Mouse (Mus musculus) hindbrain, embryonic 11.5 days (tissue): ENCODE measurements around the gene Ptpn11. TPM values are rescaled to one million over a fixed set of nuclear protein-coding genes. Genes with fewer than 3 reads are reported as not detected.

Experiments
- ATAC-seq: fragments of 200-750 bp; cut with Nextera tagmentation; 2 replicates; pipeline ENCODE4 v1.8.0; 2017; ENCODE audit warnings: mild to moderate bottlenecking, moderate TSS enrichment, moderate library complexity; ENCODE audit not compliant: low FRiP score
- DNase-seq: peaks from one replicate; pipeline ENCODE4 v3.0.0-alpha.2; 2015; ENCODE audit warnings: low spot score
- H3K27ac ChIP-seq: fragments of 300-500 bp; sonication (generic); 2 replicates; pipeline ENCODE4 v1.5.1; 2014; ENCODE audit warnings: mild to moderate bottlenecking, low read depth, low read length
- H3K27me3 ChIP-seq: fragments of 300-500 bp; sonication (generic); 2 replicates; pipeline ENCODE4 v1.6.1; 2014; ENCODE audit warnings: mild to moderate bottlenecking, low read length, moderate library complexity, mixed read lengths; ENCODE audit not compliant: control insufficient read depth, insufficient read depth
- H3K36me3 ChIP-seq: fragments of 300-500 bp; sonication (generic); 2 replicates; pipeline ENCODE4 v1.6.1; 2014; ENCODE audit warnings: mild to moderate bottlenecking, low read length, moderate library complexity, mixed read lengths; ENCODE audit not compliant: control insufficient read depth, insufficient read depth
- H3K4me1 ChIP-seq: fragments of 300-500 bp; sonication (generic); replicated peaks from 2 replicates; pipeline ENCODE4 v1.6.1; 2014; ENCODE audit warnings: low read length, mixed read lengths; ENCODE audit not compliant: control insufficient read depth, insufficient read depth
- H3K4me2 ChIP-seq: fragments of 300-500 bp; sonication (generic); replicated peaks from 2 replicates; pipeline ENCODE4 v1.6.1; 2014; ENCODE audit warnings: mild to moderate bottlenecking, low read depth, low read length
- H3K4me3 ChIP-seq: fragments of 300-500 bp; sonication (generic); 2 replicates; pipeline ENCODE4 v1.5.1; 2014; ENCODE audit warnings: low read depth, low read length
- H3K9ac ChIP-seq: fragments of 300-500 bp; sonication (generic); 2 replicates; pipeline ENCODE4 v1.6.1; 2014; ENCODE audit warnings: low read depth, low read length
- H3K9me3 ChIP-seq: fragments of 300-500 bp; sonication (generic); 2 replicates; pipeline ENCODE4 v1.6.1; 2016; ENCODE audit warnings: low read length; ENCODE audit not compliant: control insufficient read depth
- WGBS: fragments of 180-500 bp; shearing (Covaris S2); extraction: QIAGEN DNeasy Blood & Tissue Kit; methylation state at CpG from one replicate; pipeline ENCODE4 v1.1.7; 2014; 5-methylcytosine and 5-hydroxymethylcytosine counted together
- polyA plus RNA-seq: library from polyadenylated mRNA; unstranded; fragments of >200 nt; fragmentation: Nextera tagmentation; extraction: Ambion mirVana; gene quantifications from 2 replicates; pipeline ENCODE4 v1.2.1, GENCODE M21; 2014

The Ptpn11 gene
- polyA plus RNA-seq, 1 experiment from 2014 or later: 32.4 TPM

DNA sequence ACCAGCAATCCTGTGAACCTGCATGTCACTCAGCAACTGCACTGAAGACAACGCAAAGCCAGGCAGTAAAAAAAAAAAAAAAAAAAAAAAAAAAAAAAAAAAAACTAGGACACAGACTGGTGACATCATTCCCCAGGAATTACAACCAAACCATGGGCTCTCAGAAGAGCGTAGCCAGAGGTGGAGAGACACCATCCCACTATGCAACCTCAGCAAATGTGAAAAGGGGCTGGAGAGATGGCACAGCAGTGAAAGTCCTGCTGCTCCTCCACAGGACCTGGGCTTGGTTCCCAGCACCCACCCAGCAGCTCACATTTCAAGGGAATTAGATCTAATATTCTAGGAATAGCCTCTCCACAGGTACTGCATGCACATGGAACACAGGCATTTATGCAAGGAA is 34.2 kb downstream of the Ptpn11 start:
- no peak overlapping the region for H3K27ac ChIP-seq
- no peak for DNase-seq
- 81% methylated on average over 2 of the region's 2 CpGs for WGBS

DNA sequence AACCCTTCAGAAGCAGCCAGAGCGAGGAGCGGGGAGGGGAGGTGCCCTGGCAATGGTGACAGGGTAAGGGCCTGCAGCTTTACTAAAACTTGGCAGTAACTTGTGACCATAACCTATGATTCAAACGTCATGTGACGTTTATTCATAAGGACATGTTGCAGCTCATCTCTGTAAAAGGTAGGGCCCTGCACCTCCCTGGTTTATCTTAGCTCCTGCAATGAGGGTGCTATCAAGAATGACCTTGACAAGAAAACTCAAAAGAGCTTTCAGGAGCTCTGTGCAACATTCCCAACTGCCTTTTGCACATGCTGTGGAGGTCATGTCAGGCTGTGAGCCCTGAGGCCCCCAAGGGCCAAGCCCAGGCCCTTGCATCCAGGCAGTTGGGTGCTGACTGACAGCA is 35.1 kb downstream of the Ptpn11 start:
- Histone ChIP-seq H3K9ac (no peak overlapping the region), H3K36me3 (peaks cover 8% of the 10 kb centered on the region; the same call in 1 of the 2 replicates), H3K9me3 (no peaks in the 10 kb centered on the region), H3K4me2 (no peak overlapping the region), H3K27ac (no peak overlapping the region), H3K27me3 (no peaks in the 10 kb centered on the region), H3K4me3 (no peak overlapping the region), H3K4me1 (no peaks in the 10 kb centered on the region)
- DNase-seq (no peak), ATAC-seq (no peak)
- 92% methylated on average over 4 of the region's 4 CpGs for WGBS

More for the DNA sequence above, 34.2 kb downstream of the Ptpn11 start:
- H3K9ac ChIP-seq: no peak overlapping the region
- peaks cover 9% of the 10 kb centered on the region; the same call in 1 of the 2 replicates for H3K36me3 ChIP-seq
- no peak overlapping the region for H3K4me2 ChIP-seq
- no peak overlapping the region for H3K4me3 ChIP-seq
- ATAC-seq: no peak
- H3K9me3 ChIP-seq: no peaks in the 10 kb centered on the region
- no peaks in the 10 kb centered on the region for H3K27me3 ChIP-seq
- no peaks in the 10 kb centered on the region for H3K4me1 ChIP-seq

GRCm38 (mm10) chr5:121150684-121151083 is 40.5 kb downstream of the Ptpn11 start:
- H3K27ac ChIP-seq: no peak overlapping the region
- ATAC-seq: no peak
- H3K9ac ChIP-seq: no peak overlapping the region
- no peak for DNase-seq
- peaks cover 7% of the 10 kb centered on the region; the same call in 1 of the 2 replicates for H3K36me3 ChIP-seq
- WGBS: 94% methylated on average over 4 of the region's 4 CpGs
- H3K4me1 ChIP-seq: no peaks in the 10 kb centered on the region
- no peak overlapping the region for H3K4me3 ChIP-seq
- H3K4me2 ChIP-seq: no peak overlapping the region
- no peaks in the 10 kb centered on the region for H3K9me3 ChIP-seq
- no peaks in the 10 kb centered on the region for H3K27me3 ChIP-seq

GRCm38 (mm10) chr5:121149246-121149645 is 42.0 kb downstream of the Ptpn11 start:
- Histone ChIP-seq H3K27ac (no peak overlapping the region), H3K4me1 (no peaks in the 10 kb centered on the region), H3K4me3 (no peak overlapping the region), H3K4me2 (no peak overlapping the region), H3K9ac (no peak overlapping the region), H3K27me3 (no peaks in the 10 kb centered on the region), H3K36me3 (peaks cover 7% of the 10 kb centered on the region; the same call in 1 of the 2 replicates), H3K9me3 (no peaks in the 10 kb centered on the region)
- DNase-seq (no peak), ATAC-seq (no peak)
- 84% methylated on average over 1 of the region's 1 CpGs for WGBS

- Histone ChIP-seq H3K36me3 (peaks cover 5% of the 10 kb centered on the region; the same call in 1 of the 2 replicates), H3K4me2 (no peak overlapping the region), H3K27me3 (no peaks in the 10 kb centered on the region), H3K4me3 (no peak overlapping the region), H3K9ac (no peak overlapping the region), H3K9me3 (no peaks in the 10 kb centered on the region), H3K27ac (no peak overlapping the region), H3K4me1 (no peaks in the 10 kb centered on the region)
- 93% methylated on average over 5 of the region's 5 CpGs for WGBS
- no peak for DNase-seq
- no peak for ATAC-seq
These were observed 44.9 kb downstream of the Ptpn11 start for GRCm38 (mm10) chr5:121146275-121146674.

DNA sequence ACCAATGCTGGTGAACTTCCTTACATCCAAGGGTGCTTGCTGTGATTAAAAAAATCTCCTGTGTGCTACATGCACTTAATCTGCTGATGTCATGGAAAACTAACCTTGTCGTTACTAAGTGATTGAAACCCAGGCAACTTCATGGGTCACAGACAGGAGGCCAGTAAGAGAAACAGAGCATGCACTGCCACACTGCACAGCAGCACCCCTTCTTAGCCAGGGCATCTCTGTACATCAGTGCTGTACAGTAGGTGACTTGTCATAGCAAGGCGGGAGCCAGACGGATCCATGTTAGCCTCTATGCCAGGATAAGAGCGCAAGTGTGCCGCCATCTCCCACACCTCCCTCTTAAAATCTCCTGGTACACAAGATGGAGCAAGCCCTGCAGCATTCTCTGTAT is 45.6 kb downstream of the Ptpn11 start:
- H3K4me1 ChIP-seq: no peaks in the 10 kb centered on the region
- DNase-seq: no peak
- no peak overlapping the region for H3K4me3 ChIP-seq
- WGBS: 93% methylated on average over 5 of the region's 5 CpGs
- no peaks in the 10 kb centered on the region for H3K9me3 ChIP-seq
- H3K36me3 ChIP-seq: peaks cover 5% of the 10 kb centered on the region; the same call in 1 of the 2 replicates
- H3K27ac ChIP-seq: no peak overlapping the region
- no peak overlapping the region for H3K4me2 ChIP-seq
- no peaks in the 10 kb centered on the region for H3K27me3 ChIP-seq
- no peak overlapping the region for H3K9ac ChIP-seq
- no peak for ATAC-seq

DNA sequence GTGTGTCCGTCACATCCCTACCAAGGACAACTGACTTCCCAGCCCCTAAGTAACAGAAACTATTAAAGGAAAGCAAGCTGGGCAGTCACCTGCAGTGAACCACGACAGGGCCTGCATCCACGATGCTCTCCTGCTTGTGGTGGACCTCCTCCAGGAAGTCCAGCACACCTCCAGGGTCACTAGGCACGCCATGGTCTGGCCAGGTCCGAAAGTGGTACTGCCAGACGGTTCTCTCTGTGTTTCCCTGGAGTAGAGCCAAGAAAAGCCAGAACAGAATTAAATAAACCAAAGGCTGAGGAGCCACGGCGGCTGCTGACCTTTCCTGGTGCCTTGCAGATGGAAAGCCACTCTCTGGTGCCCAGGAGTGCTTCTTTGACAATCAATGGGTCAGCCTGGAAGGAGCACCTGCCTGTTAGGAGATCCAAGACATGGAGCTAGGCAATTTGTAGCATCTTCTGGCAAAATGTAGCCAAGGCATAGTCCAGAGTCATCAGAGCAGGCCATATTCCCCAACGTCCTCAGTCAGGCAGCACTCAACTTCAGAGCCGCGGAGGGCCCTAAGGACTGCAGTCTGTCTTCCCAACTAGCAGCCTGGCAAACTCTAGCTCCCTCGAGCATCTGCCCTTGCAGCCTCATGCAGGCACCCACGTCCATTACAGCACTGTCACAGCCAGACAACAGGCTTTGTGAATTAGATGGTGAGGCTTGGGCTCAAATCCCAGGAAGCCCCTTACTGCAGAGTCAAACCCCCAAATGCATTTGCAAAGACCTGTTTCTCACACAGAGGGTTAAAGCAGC is 46.6 kb downstream of the Ptpn11 start:
- Histone ChIP-seq H3K9me3 (no peaks in the 10 kb centered on the region), H3K4me1 (no peaks in the 10 kb centered on the region), H3K4me2 (no peak overlapping the region), H3K27ac (no peak overlapping the region), H3K27me3 (no peaks in the 10 kb centered on the region), H3K36me3 (peaks cover 5% of the 10 kb centered on the region; the same call in 1 of the 2 replicates), H3K4me3 (no peak overlapping the region), H3K9ac (no peak overlapping the region)
- WGBS: 90% methylated on average over 13 of the region's 13 CpGs
- ATAC-seq: no peak
- DNase-seq: no peak

DNA sequence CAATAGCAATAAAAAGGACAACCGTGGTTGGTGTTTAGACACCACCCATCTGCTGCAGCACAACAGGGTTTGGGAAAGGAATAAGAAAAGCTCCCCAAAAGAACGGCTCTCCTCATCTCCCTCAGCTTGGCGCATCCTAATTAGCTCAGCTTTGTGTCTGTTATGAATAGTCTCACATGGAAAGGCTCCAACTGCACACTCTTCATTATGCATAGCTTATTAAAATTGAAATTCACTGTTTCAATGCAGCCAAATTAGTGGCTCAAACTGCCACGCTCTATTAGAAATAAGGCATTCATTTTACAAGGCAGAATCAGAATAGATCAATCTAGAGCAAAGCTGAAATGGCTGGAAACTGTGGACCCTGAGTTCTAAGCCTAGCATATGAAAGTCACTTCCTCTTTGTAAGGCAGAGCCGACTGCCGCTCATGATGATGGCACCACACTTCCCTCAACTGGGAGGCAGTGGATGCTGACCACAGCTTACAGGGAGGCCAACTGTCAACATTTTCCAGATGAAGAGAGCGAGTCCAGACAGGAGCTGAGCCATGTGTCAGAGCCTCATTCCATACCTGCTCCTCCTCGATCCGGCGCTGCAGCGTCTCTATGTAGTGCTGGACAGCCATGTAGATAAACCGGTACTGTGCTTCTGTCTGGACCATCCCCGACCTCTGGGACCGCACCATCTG is 48.6 kb downstream of the Ptpn11 start:
- no peak overlapping the region for H3K9ac ChIP-seq
- DNase-seq (no peak), ATAC-seq (no peak)
- 89% methylated on average over 14 of the region's 14 CpGs for WGBS
- peaks cover 3% of the 10 kb centered on the region for H3K36me3 ChIP-seq
- H3K9me3 ChIP-seq: no peaks in the 10 kb centered on the region
- H3K4me2 ChIP-seq: no peak overlapping the region
- H3K4me3 ChIP-seq: no peak overlapping the region
- no peaks in the 10 kb centered on the region for H3K4me1 ChIP-seq
- no peak overlapping the region for H3K27ac ChIP-seq
- H3K27me3 ChIP-seq: no peaks in the 10 kb centered on the region
